In the genomic region with DNA sequence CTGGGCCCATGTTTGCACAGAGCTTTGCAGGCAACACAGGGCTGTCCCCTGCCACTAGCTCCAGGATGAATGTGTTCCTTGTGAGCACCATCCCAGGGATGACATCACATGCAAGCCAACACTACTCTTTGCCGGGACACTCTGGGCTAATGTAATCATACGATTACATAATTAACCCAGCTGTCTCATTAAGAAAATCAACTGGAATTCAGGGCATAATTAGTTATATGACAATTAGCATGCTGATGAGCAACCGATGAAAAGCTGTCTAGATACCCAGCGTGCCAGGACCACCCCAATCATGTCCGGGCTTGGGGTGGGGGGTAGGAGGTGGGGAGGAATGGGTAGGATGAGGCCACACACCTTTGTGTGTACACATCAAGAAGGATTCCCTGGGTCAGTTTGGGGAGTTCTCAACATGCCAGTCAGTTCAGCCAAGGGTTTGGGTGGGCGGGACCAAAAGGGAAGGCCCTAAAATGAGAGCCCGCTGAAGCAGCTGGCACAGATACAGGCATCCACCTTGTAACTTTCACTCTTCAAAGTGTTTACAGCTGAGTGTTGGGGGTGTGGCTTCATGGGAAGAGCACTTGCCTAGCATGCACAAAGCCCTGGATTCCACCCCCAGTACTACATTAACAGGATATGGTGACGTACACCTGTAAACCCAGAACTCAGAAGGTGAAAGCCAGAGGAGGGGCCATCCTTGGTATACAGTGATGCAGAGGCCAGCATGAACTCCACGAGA, we compare ENCODE assay signal across 12 mouse cellular contexts.
DNase-seq lines count a peak whose midpoint lies in the region; ATAC-seq lines count a peak whose summit lies in the region.
"Had no signal": no experiment of that assay in that cellular context is flagged by ENCODE, and none has a peak within 500 bp of the region (broad histone marks: within the 10 kb centered on the region; RNA-seq: fewer than 3 reads in every experiment).

No protein-coding gene starts in this region.

- peak; percentile 57; the same call in 1 of the 2 replicates for ATAC-seq in frontal cortex, adult (ENCODE audit: low TSS enrichment)
- ATAC-seq: intestine, embryonic 15.5 days; liver, embryonic 12.5 days had no signal

- DNase-seq in frontal cortex, postnatal 10 days (ENCODE audit: low spot score in 2 of 2) = no peak
- peak; percentile 92 for DNase-seq in retina, postnatal 1 day
- no peak for DNase-seq in retina, embryonic 14.5 days (ENCODE audit: low spot score)
- peak; percentile 70 for DNase-seq in lung, postnatal 25 days (ENCODE audit: low spot score)
- DNase-seq in ovary, adult 18-20 months (ENCODE audit: low spot score) = no peak
- no peak for DNase-seq in right cerebral cortex, adult 18-20 months
- no peak for DNase-seq in kidney, adult 11 months
- DNase-seq: cerebellum, postnatal 36 days; right cerebral cortex, postnatal 4 days had no signal

Comparison
In these comparisons a context has a peak if more than half of its experiments do, and no peak if none do; other contexts are left out.
1. DNase-seq: peak in retina, postnatal 1 day (single experiment) and lung, postnatal 25 days (single experiment); none in frontal cortex, postnatal 10 days (0 of 2), retina, embryonic 14.5 days (single experiment), ovary, adult 18-20 months (single experiment), right cerebral cortex, adult 18-20 months (single experiment) and kidney, adult 11 months (single experiment).